Mouse (Mus musculus) heart, embryonic 14.5 days (tissue): Measurements from ENCODE around the gene Tcf7l1. TPM values are rescaled to one million over a fixed set of nuclear protein-coding genes. Genes with fewer than 3 reads are reported as not detected.

Source experiments
- ATAC-seq: fragments of 200-750 bp; cut with Nextera tagmentation; 2 replicates; pipeline ENCODE4 v1.8.0; 2017; ENCODE audit warnings: low read depth, moderate TSS enrichment; ENCODE audit not compliant: insufficient number of reproducible peaks, insufficient read depth, low FRiP score
- H3K27ac ChIP-seq, 2 experiments: fragments of 200-500 bp in 1 of 2; fragments of 300-500 bp in 1 of 2; sonication (generic) in 1 of 2; replicated peaks in 1 of 2; 2 replicates each; pipeline ENCODE4 v1.5.1; 2012 to 2014; ENCODE audit warnings: low read depth in 2 of 2, low read length in 2 of 2, control low read depth in 1 of 2, mild to moderate bottlenecking in 1 of 2, mixed read lengths in 1 of 2; ENCODE audit not compliant: control insufficient read depth in 1 of 2, insufficient read depth in 1 of 2
- H3K27me3 ChIP-seq: fragments of 300-500 bp; sonication (generic); 2 replicates; pipeline ENCODE4 v1.6.1; 2014; ENCODE audit warnings: mild to moderate bottlenecking, low read length, control low read depth; ENCODE audit not compliant: control insufficient read depth, insufficient read depth
- H3K36me3 ChIP-seq: fragments of 300-500 bp; sonication (generic); 2 replicates; pipeline ENCODE4 v1.6.1; 2014; ENCODE audit warnings: mild to moderate bottlenecking, control low read depth, low read length, mixed read lengths; ENCODE audit not compliant: control insufficient read depth, insufficient read depth
- H3K4me1 ChIP-seq, 2 experiments: fragments of 200-500 bp in 1 of 2; fragments of 300-500 bp in 1 of 2; sonication (generic) in 1 of 2; 2 replicates each; pipeline ENCODE4 v1.6.1; 2012 to 2014; ENCODE audit warnings: low read length in 2 of 2, control low read depth in 1 of 2, mixed read lengths in 1 of 2; ENCODE audit not compliant: control insufficient read depth in 2 of 2, insufficient read depth in 2 of 2
- H3K4me2 ChIP-seq: fragments of 300-500 bp; sonication (generic); 2 replicates; pipeline ENCODE4 v1.6.1; 2014; ENCODE audit warnings: mild to moderate bottlenecking, low read length
- H3K4me3 ChIP-seq, 2 experiments: fragments of 200-500 bp in 1 of 2; fragments of 300-500 bp in 1 of 2; sonication (generic) in 1 of 2; 2 replicates each; pipeline ENCODE4 v1.5.1; 2012 to 2014; ENCODE audit warnings: low read length in 2 of 2, mild to moderate bottlenecking in 2 of 2, control low read depth in 1 of 2, low read depth in 1 of 2, moderate library complexity in 1 of 2; ENCODE audit not compliant: control insufficient read depth in 1 of 2, insufficient read depth in 1 of 2
- H3K9ac ChIP-seq: fragments of 300-500 bp; sonication (generic); 2 replicates; pipeline ENCODE4 v1.6.1; 2014; ENCODE audit warnings: mild to moderate bottlenecking, low read length
- H3K9me3 ChIP-seq: fragments of 300-500 bp; sonication (generic); 2 replicates; pipeline ENCODE4 v1.6.1; 2016; ENCODE audit warnings: low read length, control low read depth; ENCODE audit not compliant: control insufficient read depth
- WGBS: fragments of 180-500 bp; shearing (Covaris S2); extraction: QIAGEN DNeasy Blood & Tissue Kit; methylation state at CpG from one replicate; pipeline ENCODE4 v1.1.7; 2014; 5-methylcytosine and 5-hydroxymethylcytosine counted together
- polyA plus RNA-seq: library from polyadenylated mRNA; unstranded; fragments of >200 nt; fragmentation: Nextera tagmentation; extraction: Ambion mirVana; gene quantifications from 2 replicates; pipeline ENCODE4 v1.2.1, GENCODE M21; 2014

Tcf7l1 gene
- polyA plus RNA-seq, 1 experiment from 2014 or later: 17.4 TPM

DNA sequence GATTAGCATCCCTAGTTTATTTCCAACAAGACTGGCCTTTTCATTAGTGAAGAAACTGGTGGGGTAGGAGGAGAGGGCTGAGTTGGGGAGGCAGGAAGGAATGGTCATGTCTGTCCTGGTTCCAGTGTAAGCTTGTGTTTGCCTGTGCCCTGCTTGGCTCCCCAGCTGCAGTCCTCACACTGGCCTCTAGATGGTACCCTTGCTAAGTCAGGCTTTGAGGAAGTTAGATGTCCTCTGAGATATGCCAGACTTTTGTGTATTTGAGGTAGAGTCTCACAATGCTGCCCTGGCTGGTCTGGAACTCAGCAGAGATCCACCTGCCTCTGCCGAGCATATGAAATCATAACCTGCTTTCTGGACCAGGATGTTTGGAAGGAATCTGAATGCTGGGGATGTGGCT, 187.3 kb downstream of the Tcf7l1 start:
- Histone ChIP-seq H3K9ac (no peak overlapping the region), H3K4me1 (peaks cover 11 to 19% of the 10 kb centered on the region in 2 experiments), H3K36me3 (peaks cover 42% of the 10 kb centered on the region), H3K9me3 (no peaks in the 10 kb centered on the region), H3K27me3 (no peaks in the 10 kb centered on the region), H3K4me3 (no peak overlapping the region), H3K4me2 (no peak overlapping the region), H3K27ac (no peak overlapping the region)
- 43% methylated on average over 1 of the region's 1 CpGs for WGBS
- no peak for ATAC-seq

DNA sequence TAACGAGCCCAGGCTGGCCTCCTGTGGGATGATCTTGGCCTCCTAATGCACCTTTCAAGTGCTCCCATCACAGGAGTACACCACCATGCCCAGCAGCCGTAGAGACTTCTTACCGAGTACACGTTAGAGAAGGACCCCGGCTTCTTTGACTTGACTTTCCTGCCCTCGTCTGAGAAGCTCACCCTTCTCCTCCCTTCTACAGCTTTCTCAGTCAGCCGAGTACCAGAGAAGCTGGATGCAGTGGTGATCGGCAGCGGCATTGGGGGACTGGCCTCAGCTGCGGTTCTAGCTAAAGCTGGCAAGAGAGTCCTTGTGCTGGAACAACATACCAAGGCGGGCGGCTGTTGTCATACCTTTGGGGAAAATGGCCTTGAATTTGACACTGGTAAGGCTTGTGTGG, 188.3 kb downstream of the Tcf7l1 start:
- WGBS: 87% methylated on average over 12 of the region's 12 CpGs
- no peak overlapping the region for H3K4me2 ChIP-seq
- no peaks in the 10 kb centered on the region for H3K27me3 ChIP-seq
- H3K36me3 ChIP-seq: peaks cover 33% of the 10 kb centered on the region
- peaks cover 11 to 19% of the 10 kb centered on the region in 2 experiments for H3K4me1 ChIP-seq
- no peak overlapping the region for H3K9ac ChIP-seq
- no peak overlapping the region for H3K4me3 ChIP-seq
- no peak for ATAC-seq
- no peaks in the 10 kb centered on the region for H3K9me3 ChIP-seq
- H3K27ac ChIP-seq: no peak overlapping the region

GRCm38 (mm10) chr6:72600216-72600615, 188.8 kb downstream of the Tcf7l1 start:
- Histone ChIP-seq H3K36me3 (peaks cover 27% of the 10 kb centered on the region), H3K4me2 (no peak overlapping the region), H3K27ac (no peak overlapping the region), H3K4me3 (no peak overlapping the region), H3K9me3 (no peaks in the 10 kb centered on the region), H3K27me3 (no peaks in the 10 kb centered on the region), H3K4me1 (peaks cover 11 to 19% of the 10 kb centered on the region in 2 experiments), H3K9ac (no peak overlapping the region)
- no peak for ATAC-seq
- 79% methylated on average over 6 of the region's 6 CpGs for WGBS

DNA sequence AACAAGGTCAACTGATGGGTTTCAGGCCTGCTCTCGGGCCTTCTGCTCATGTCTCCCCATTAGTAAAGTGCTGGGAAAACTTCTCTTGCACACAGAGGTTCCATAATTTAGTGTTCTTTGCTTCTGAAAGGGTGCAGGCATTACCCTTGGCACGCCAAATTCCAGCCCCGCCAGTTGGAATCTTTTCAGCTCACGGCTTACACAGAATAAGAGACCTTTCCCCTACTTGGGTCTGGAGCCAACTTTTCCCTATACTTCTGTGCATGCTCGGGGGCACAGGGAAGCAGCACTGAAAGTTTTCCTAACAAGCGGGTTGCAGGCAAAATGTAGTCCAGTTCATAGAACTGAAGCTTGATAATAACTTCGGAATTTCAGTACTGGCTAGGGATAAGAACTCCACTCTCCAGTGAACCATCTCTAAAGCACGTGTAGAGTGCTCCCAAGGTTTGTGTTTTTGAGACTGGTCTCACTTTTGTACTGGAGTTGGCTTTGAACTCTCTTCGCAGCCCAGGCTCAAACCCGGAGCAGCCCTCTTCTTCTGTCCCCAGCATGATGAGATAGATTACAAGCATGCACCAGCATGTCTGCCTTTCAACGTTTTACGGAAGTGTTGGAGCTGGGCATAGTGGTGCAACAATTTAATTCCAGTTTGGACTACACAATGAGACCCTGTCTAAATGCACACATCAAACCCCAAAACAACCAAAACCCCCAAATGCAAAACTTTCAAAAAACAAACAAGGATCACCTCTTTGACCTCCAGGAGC, 190.1 kb downstream of the Tcf7l1 start:
- 0 out of 2 replicates have a peak, but pooled peaks have one; percentile 40 for ATAC-seq
- WGBS: 37% methylated on average over 12 of the region's 12 CpGs

GRCm38 (mm10) chr6:72597956-72598753, 190.9 kb downstream of the Tcf7l1 start, which contains the start of the genes Elmod3 and Retsat:
Gene Elmod3, minus strand, starts transcription at chr6:72598413.
Gene Retsat, plus strand, starts transcription at chr6:72598475.
- Histone ChIP-seq H3K4me1 (peaks cover 11 to 19% of the 10 kb centered on the region in 2 experiments), H3K4me3 (peak within 1 kb of the TSS; percentile 49 to 92), H3K36me3 (peaks cover 7% of the 10 kb centered on the region), H3K27me3 (no peaks in the 10 kb centered on the region), H3K27ac (peak within 1 kb of the TSS; percentile 95), H3K9me3 (no peaks in the 10 kb centered on the region), H3K9ac (peak within 1 kb of the TSS; percentile 87), H3K4me2 (peak within 1 kb of the TSS; percentile 78)
- whole genome bisulfite sequencing: under 1% methylated on average over 38 of the region's 38 CpGs
- ATAC-seq: peak; percentile 87

More for the DNA sequence above, 190.1 kb downstream of the Tcf7l1 start:
- Histone ChIP-seq H3K4me2 (peak overlapping the region; percentile 78), H3K27ac (peak overlapping the region; percentile 95), H3K27me3 (no peaks in the 10 kb centered on the region), H3K36me3 (peaks cover 15% of the 10 kb centered on the region), H3K9me3 (no peaks in the 10 kb centered on the region), H3K4me3 (peak overlapping the region; percentile 49 to 92), H3K4me1 (peaks cover 11 to 19% of the 10 kb centered on the region in 2 experiments), H3K9ac (peak overlapping the region; percentile 87)

DNA sequence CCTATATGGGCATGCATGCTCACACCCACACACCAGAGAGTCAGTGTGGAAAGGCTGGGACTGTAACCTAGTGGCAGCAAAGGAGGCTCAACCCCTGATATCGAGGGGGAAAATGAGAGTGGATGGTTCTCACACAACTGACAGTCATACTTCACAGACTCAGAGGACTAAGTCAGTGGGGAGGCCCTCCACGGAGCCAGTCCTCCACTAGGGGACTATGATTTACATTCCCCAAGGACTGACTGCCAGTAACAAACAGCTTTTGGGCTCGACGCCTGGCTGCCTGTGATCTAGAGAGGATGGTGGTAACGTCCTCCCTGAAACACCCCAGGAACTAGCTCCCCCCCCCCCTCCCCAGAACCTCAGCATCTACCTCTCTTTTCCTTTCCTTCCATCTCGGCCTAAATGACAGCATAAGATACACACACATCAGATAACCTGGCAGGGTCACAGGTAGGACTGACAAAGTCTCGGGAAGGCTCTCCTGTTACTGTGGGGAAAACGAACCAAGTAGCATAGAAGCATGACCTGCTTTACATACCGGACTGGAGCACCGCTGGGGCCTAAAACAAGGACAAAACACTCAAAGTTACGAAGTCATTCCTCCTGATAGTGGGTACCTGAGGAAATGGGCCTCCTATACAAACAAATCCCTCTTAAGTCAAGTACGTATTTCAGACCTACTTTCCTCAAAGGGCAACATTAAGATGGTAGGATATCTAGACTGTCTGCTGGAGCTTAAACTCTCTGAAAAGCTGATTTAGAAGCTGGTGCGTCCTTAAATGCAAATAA, 191.8 kb downstream of the Tcf7l1 start:
- Histone ChIP-seq H3K4me3 (peak overlapping the region; percentile 49 to 92; a peak in 3 of 4 replicates), H3K27ac (no peak overlapping the region), H3K9ac (peak overlapping the region; percentile 87), H3K9me3 (no peaks in the 10 kb centered on the region), H3K36me3 (peaks cover under 1% of the 10 kb centered on the region; the same call in 1 of the 2 replicates), H3K27me3 (no peaks in the 10 kb centered on the region), H3K4me2 (peak overlapping the region; percentile 78), H3K4me1 (peaks cover 11 to 19% of the 10 kb centered on the region in 2 experiments)
- WGBS: 42% methylated on average over 13 of the region's 13 CpGs
- no peak for ATAC-seq

DNA sequence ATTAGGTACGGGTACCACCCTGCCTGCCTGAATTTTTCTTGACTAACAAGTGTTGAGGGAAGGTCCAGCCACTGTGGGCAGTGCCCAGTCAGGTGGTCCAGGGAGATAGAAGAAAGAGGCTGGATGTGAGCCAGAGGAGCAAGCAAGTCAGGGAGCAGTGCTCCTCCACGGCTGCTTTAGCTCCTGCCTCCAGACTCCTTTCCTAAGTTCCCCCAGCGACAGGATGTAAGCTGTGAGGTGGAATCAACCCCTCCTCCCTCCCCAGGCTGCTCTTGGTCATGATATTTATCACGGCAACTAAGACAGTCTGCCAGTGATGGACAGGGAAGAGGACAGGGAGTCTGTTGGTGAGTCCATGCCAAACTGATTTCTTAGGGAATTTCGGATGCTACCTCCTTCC, 195.1 kb downstream of the Tcf7l1 start:
- Histone ChIP-seq H3K36me3 (no peaks in the 10 kb centered on the region; the same call in 1 of the 2 replicates), H3K9ac (no peak overlapping the region), H3K4me2 (no peak overlapping the region), H3K9me3 (no peaks in the 10 kb centered on the region), H3K27ac (no peak overlapping the region), H3K4me1 (peaks cover 7 to 12% of the 10 kb centered on the region in 2 experiments), H3K27me3 (no peaks in the 10 kb centered on the region), H3K4me3 (no peak overlapping the region)
- WGBS: 41% methylated on average over 5 of the region's 5 CpGs
- ATAC-seq: no peak
